Mouse (Mus musculus): ENCODE results near the gene Pld6. TPM values are rescaled to one million over a fixed set of nuclear protein-coding genes. Genes with fewer than 3 reads are reported as not detected.
"Not testable (repeated sequence)": the region's sequence is repeated elsewhere in the genome, so short reads cannot be mapped to it uniquely, and the experiment has no call there.

The Pld6 gene
- total RNA-seq, 2 experiments from 2014 or later, result 0.46 to 0.50 TPM

DNA sequence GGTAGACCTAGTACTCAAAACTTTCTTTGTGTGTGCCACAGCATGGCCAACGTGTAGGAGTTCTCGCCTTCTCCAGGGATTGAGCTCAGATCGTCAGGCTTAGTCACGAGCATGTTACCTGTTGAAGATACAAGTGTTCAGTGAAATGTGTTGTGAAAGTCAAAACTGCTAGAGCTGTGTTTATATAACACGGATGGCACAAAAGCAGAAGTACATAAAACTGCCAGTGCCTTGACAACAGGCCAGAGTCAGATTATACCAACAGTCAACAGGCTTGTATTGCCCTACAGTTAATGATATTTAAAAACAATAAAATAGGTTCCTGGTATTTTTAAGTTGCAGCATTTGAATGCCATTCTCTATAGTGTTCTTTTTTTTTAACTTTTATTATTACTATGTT lies 41.6 kb downstream of the Pld6 start:
- DNase-seq, result no peak

DNA sequence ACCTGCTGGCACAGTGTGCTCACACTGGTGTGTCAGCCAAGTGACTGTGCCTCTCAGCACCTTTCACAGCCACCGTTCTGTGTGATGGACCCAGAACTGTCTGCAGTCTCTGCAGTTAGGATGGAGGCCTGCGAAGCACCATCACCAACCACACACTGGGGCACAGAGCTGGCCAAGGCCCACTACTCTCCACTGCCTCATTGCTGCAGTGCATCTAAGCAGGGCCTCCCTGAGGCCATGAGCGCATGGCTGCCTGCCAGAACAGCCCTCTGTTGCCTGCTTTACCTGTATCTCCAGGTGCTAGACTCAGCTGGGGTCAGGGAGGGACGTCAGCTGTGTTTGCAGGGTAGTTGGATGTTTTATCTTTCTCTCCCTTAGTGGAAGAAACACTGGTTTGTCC lies 43.1 kb downstream of the Pld6 start:
- no peak for DNase-seq

DNA sequence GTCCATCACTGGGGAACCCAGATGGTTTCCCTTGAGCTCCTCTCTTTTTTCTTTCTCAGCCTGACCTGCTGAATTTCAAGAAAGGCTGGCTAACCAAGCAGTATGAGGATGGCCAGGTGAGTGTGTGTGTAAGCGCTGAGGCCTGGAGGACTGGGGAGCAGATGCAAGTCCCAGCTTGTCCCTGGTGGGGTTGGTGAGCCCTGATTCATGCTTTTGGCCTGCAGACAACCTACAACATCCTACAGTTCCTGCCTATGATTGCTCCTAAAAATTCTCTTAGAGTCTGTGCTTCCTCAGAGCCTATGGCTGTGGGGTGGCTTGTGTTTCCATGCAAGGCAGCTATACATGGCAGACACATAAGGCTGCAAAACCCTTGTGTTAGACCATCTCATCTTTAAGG lies 43.7 kb downstream of the Pld6 start:
- DNase-seq, result no peak

DNA sequence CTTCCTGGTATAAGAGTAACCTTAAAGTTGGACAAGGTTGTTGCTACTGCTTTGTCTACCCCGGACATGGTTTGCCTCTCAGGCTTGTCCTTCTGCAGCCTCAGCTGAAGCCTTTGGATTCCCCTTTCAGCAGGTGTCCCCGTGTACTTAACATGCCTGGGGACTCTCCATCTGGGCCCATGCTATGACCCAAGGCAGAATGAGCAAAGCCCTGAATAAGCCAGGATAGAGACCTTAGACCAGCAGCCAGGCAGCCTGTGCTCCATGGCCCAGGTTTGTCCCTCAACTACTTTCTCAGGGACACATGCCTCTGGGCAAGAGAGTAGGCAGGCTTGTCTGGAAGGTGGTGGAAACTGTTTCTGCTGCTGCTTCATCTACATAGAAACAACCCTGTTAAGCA lies 44.1 kb downstream of the Pld6 start:
- no peak for DNase-seq

DNA sequence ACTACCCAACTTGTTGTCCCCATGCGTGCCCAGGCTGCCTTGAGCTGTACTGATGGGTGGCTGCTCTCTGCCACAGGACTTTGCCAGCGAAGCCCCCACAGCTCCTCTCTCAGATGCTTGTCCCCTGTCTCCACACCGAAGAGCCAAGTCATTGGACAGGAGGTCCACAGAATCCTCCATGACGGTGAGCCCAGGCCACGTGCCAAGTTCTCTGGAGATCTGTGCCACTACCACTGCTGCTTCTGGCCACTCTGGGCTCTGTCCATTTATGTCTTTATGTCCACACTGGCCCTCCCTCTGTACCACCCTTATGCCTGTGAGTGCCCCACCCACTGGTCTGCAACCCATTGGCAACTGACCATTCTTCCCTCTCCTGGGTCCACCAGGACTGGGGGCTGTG lies 45.5 kb downstream of the Pld6 start:
- DNase-seq, result no peak

DNA sequence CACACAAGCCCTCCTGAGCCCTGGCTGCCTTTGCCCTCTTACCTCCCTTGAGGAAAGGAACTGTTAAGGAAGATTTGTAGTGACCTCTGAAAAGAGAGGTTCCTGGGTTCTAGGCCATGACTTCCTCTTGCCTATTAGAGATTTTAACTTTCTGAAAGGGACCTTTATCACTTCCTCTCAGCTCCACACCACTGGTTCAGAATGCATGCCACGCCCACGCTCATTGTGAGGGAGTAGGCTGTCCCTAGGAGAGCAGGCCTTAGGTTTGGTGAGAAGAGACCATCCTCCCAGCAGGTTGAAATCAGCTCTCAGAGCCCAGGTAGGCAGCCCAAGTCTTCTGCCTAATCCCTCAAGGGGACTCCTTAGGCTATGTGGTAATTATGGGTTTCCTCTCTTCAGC lies 47.4 kb downstream of the Pld6 start:
- no peak for DNase-seq

DNA sequence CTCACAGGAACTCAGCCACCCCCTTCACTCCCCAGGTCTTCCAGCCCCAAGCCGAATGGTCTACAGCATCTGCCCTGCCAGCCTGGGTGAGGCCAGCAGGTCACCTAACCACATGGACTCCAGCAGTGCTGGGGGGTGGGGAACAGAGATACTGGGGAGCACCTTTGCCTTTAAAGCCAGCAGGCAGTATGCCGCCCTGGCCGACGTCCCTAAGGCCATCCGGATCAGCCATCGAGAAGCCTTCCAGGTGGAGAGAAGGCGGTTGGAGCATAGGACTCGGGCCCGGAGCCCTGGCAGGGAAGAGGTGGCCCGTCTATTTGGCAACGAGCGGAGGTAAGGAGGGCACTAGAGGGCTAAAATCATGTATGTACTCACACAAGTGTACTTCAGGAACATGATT lies 50.2 kb downstream of the Pld6 start:
- no peak for DNase-seq

DNA sequence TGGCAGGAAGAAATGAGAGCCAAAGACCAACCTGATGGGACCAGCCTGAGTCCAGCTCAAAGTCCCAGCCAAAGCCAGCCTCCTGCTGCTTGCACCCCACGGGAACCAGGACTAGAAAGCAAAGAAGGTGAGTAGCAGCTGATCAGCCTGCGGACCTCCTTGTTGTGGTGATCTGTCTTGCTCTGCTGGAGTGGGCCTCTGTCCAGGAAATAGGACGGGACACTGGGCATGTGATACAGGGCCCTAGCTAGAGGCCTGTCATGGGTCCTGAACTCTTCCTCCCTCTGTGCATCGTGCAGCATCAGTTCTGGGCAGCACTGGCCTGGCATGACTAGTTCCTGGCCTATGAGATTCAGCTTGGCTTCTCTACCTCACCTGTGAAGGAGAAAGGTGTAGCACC lies 51.5 kb downstream of the Pld6 start:
- DNase-seq, result not testable (repeated sequence)

DNA sequence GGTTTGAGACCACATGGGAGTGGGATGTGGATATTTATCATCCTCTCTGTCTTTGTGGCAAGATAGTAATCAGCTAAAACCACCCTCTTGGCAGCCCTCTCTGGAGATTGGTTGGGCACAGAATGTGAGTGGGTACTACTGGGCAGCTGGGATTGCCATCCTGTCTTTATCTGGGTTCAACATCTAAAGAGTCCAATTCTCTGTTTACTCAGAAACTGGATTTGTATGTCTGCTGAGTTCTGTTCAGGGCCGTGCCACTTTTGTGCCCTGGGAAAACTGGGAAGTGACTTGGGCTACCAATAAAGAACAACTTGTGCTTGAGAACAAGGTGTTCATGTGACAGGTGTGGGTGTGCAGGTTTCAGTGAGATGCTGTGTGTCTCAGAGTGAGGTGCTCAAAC lies 53.1 kb downstream of the Pld6 start:
- DNase-seq, result no peak

Other genes with a start within 250 kb of the Pld6 start
- under 1 TPM; 0.31 to 0.47 TPM for gene Nlrp3, start 246.1 kb downstream of the Pld6 start, total RNA-seq (2021)
- gene Olfr222, start 211.4 kb downstream of the Pld6 start, total RNA-seq (2021), result not detected
- not detected for gene Olfr223, start 194.4 kb downstream of the Pld6 start, total RNA-seq (2021)
- 100 to 1,000 TPM; 123 to 131 TPM for gene Mprip, start 126.3 kb downstream of the Pld6 start, total RNA-seq (2021)
- 10 to 100 TPM; 43.5 to 49.5 TPM for gene Flcn, start 22.4 kb upstream of the Pld6 start, total RNA-seq (2021)
- 10 to 100 TPM; 26.1 to 31.6 TPM for gene Nt5m, start 51.8 kb upstream of the Pld6 start, total RNA-seq (2021)
- gene Cops3, start 52.2 kb upstream of the Pld6 start, total RNA-seq (2021), result 10 to 100 TPM; 71.7 to 75.1 TPM
- 10 to 100 TPM; 26.8 to 27.0 TPM for gene Med9, start 160.6 kb upstream of the Pld6 start, total RNA-seq (2021)
- 10 to 100 TPM in 1 of 2 experiments, 1 to 10 TPM in 1; 4.5 to 10.9 TPM for gene Rasd1, start 177.3 kb upstream of the Pld6 start, total RNA-seq (2021)